Mouse (Mus musculus): ENCODE measurements at regions not wholly inside any gene's neighbourhood (a gene's known extent, or its start where the extent isn't known, plus 50 kb on each side); places are given as distances from the start of the nearest gene placed in this dataset.

- TF ChIP-seq POLR2A (IDR thresholded peaks at IDR 0.05; ENCODE audit: insufficient read depth, low read depth, low read length) (no peak), CTCF (IDR thresholded peaks at IDR 0.05; ENCODE audit: insufficient read depth, low read depth, low read length) (no peak)
Observed at GRCm38 (mm10) chr6:100150703-100151208, 136.5 kb downstream of the Rybp start.

Data from olfactory bulb, adult 2 months (tissue).